Mouse (Mus musculus) embryonic fibroblast, embryonic 13.5 days (primary cell): ENCODE data around the gene Bach2.

Source experiments
- CTCF ChIP-seq: IDR thresholded peaks from 2 replicates; pipeline ENCODE4 v1.5.1; 2011; ENCODE audit warnings: mild to moderate bottlenecking, control low read depth, low read length, moderate library complexity, borderline replicate concordance; ENCODE audit not compliant: insufficient read depth
- POLR2A ChIP-seq: IDR thresholded peaks from 2 replicates; pipeline ENCODE4 v1.6.1; 2011; ENCODE audit warnings: low read depth, mild to moderate bottlenecking, control low read depth, low read length, moderate library complexity

DNA sequence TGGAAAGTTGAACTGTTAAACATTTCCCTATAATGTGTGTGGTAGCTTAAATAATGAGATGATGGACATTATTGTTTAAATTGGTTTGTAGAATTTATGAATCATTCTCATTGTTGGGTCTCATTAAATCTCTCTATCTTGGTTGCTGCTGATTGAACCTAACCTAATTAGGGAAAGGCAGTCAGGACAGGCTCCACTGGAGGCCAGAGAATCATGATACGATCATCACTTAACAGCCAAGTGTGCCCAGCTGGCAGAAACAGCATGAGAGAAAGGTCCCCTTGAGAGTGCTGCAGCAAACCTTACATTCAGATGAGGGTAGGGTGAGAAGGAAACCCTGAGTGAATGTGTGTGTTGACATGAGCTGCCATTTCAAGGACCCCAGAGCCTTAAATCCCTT, 155.3 kb downstream of the Bach2 start:
- TF ChIP-seq CTCF (no peak), POLR2A (no peak)
